ENCODE assay signal across 27 mouse cellular contexts in the genomic region with DNA sequence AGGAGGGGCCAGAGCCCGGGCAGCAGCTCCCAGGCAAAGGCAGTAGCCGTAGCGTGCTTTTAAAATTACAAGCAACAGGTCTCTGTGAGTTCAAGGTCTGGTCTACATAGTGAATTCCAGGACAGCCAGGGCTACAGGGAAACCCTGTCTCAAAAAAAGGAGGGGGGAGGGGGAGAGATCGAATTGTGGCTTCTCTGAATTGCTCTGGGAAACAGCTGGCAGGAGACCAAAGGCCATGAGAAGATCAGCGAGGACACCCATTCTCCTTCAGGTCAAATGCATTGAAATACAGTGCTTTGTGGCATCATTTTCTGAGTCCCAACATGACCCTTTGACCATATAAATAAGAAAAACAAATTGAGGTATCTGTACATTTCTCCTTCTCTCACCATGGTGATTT. TPM values are rescaled to one million over a fixed set of nuclear protein-coding genes. Genes with fewer than 3 reads are reported as not detected.
DNase-seq lines count a peak whose midpoint lies in the region.
"Had no signal": no experiment of that assay in that cellular context is flagged by ENCODE, and none has a peak within 500 bp of the region (broad histone marks: within the 10 kb centered on the region; RNA-seq: fewer than 3 reads in every experiment).

No protein-coding gene starts in this region.

- DNase-seq in kidney, postnatal 10 days: peak; percentile 34
- DNase-seq in kidney, adult 11 months: no peak
- peak; percentile 58 for DNase-seq in adipocyte (ENCODE audit: low spot score)
- DNase-seq in adrenal gland, adult 2 months: peak; percentile 73
- DNase-seq in adrenal gland, postnatal 14 days: peak; percentile 61
- DNase-seq in cerebellum, postnatal 10 days: no peak
- DNase-seq in right cerebral cortex, postnatal 25 days: no peak
- no peak for DNase-seq in frontal cortex, postnatal 14 days (ENCODE audit: low spot score in 2 of 2)
- DNase-seq: cerebellum, adult 11 months; cerebellum, adult 2 months; cerebellum, adult 9-11 months; cerebellum, postnatal 36 days; embryo, embryonic 11 days; gastrocnemius, postnatal 10 days; gastrocnemius, postnatal 36 days; heart, adult 2 months; heart, postnatal 14 days; heart, postnatal 4 days had no signal

RNA-seq across cellular contexts. Expression of a gene that starts 2.9 kb away (rescaled TPM):
- total RNA-seq in adrenal gland, adult 2 months (2021): 10 to 100 TPM; 71.0 to 90.9 TPM
- 158 and 163 TPM in 2 replicates for polyA plus RNA-seq in adrenal gland, adult 2 months (2012; rRNA removed)
- total RNA-seq in adrenal gland, postnatal 14 days (2021): 62.7 and 66.2 TPM in 2 replicates
- total RNA-seq: MEL had no signal
- polyA plus RNA-seq: inflammation-experienced regulatory T-cells, adult 6 months had no signal

RNA-seq across cellular contexts. Expression of a gene that starts 59.5 kb away (rescaled TPM):
- not detected for total RNA-seq in adrenal gland, adult 2 months (2021)
- 0.04 and 0.10 TPM in 2 replicates for polyA plus RNA-seq in adrenal gland, adult 2 months (2012; rRNA removed)
- not detected in 2 replicates for total RNA-seq in adrenal gland, postnatal 14 days (2021)
- total RNA-seq: adrenal gland, adult 18-20 months; gastrocnemius, adult 18-20 months; gastrocnemius, postnatal 10 days; gastrocnemius, postnatal 36 days; granulocyte monocyte progenitor cell, adult 5-6 weeks; heart, adult 2 months; heart, postnatal 14 days; heart, postnatal 4 days; MEL had no signal
- polyA plus RNA-seq: C2C12; CD4-positive, CD25-positive, alpha-beta regulatory T cell, adult 4 months; erythroblast, embryonic 14.5 days; heart, adult 2 months; heart, embryonic 16.5 days; inflammation-experienced regulatory T-cells, adult 6 months had no signal

Comparison
In these comparisons a context has a peak if more than half of its experiments do, and no peak if none do; other contexts are left out.
1. DNase-seq: peak in kidney, postnatal 10 days (single experiment), adipocyte (single experiment), adrenal gland, adult 2 months (single experiment) and adrenal gland, postnatal 14 days (single experiment); none in kidney, adult 11 months (single experiment), cerebellum, postnatal 10 days (0 of 2), right cerebral cortex, postnatal 25 days (single experiment) and frontal cortex, postnatal 14 days (0 of 2).